Mouse (Mus musculus): ENCODE results near the gene Plcb3.

- TF ChIP-seq CTCF (IDR thresholded peaks at IDR 0.05; ENCODE audit: borderline replicate concordance, extremely low read depth, insufficient read depth, insufficient read length) (no peak), POLR2A (IDR thresholded peaks at IDR 0.05; ENCODE audit: borderline replicate concordance, extremely low read depth, insufficient read depth, insufficient read length, poor library complexity, severe bottlenecking) (no peak)
Observed at GRCm38 (mm10) chr19:6925307-6925573, 51.0 kb downstream of the Plcb3 start, which contains the start of gene Catsperz.
